Mouse (Mus musculus) retina, embryonic 14.5 days (tissue): Measurements from ENCODE around the gene Map2k5.
A peak's percentile ranks its signal among the peaks of the same experiment; 100 is the strongest.

ENCODE experiments used
- DNase-seq: peaks from one replicate; pipeline ENCODE4 v3.0.0-alpha.2; 2015; ENCODE audit warnings: low spot score

Map2k5 gene

DNA sequence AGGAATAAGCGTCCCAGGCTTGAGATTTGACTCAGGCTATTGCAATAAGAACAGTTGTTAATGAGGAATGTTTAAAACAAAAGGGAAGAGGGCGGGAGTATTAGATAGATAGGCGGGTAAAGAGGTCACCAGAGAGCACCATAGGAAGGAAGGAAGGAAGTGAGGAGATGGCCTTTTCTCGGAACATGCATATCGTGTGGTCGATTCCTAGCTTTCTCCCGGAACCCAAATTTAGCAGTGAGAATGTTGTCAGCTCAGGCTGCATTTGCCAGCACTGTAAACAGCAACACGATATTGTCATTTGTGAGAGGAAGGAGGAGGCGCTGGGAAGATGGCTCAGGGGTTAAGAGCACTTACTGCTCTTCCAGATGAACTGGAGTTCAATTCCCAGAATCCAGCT is 253.2 kb downstream of the Map2k5 start:
- DNase-seq: no peak

DNA sequence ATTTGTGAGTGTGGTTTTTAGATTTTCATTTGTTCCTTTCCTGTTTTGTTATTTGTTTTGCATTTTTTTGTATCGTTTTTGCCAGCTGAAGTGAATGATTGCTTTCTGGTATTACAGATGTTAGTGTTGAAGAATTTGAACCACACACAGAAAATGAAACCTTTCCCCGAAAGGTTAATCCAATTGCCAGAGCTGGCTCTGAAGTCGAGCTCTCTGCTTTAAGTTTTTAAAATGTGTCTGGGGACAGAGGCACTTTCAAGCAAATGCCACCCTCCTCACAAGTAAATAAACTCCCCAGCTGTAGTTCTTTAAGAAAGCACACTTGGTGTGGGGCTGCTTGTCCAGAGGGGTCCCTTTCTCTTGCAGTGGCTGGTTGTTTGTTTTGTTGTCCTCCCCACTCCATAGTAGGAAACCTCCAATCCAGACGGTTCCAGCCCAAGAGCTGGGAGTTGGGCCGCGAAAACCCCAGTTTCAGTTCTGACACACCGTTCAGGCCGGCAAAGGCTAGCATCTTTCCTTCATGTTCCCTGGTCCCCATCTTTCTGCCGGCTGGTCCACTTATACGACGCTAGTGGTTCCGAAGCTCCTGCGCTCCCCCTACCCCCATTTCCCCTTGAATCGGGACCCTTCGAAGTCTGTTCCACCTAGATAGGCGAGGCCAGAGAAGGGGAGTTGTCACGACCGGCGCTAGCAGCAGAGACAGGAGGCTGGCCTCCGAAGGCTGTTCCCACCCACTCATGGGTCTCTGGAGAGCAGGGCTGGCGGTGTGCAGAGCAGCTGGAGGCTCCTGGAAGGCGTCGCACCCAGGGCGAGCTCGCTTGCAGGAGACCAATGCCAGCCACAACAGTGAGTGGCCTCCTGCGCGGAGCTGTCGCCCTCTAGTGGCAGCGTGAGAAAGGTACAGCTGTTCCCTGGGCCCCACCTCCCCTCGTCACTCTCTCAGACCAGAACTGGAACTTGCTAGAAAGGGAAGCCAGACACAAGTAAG is 254.0 kb downstream of the Map2k5 start:
- DNase-seq: peak; percentile 96

DNA sequence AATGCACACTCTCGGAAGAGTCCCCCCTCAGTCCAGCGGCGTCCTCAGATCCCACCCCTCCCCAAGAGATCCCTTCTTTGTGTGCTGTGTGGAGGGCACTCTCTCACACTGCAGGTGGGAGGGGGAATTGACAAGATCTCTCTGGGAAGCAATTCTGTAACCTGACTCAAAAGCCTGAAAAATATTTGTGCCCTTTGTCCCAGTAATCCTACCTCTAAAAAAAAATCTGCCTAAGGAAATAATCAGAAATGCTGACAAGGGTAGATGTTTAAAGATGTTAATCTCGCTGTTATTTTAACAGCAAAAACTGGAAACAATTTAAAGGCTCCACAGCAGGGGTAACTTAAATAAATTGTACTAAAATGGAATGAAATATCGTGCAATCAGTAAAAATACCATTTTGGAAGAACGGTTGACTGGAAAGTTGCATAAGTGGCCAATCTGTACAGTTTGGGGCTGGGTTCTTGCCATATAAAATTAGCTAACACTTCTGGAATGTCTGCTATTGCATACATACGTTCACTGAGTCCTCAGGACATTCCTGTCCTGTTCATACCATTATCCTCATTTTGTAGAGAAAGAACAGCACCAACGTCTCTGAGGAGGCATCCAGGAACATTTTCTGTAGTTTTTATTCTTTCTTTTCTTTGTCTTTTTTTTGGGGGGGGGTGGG is 255.4 kb downstream of the Map2k5 start:
- DNase-seq: no peak

DNA sequence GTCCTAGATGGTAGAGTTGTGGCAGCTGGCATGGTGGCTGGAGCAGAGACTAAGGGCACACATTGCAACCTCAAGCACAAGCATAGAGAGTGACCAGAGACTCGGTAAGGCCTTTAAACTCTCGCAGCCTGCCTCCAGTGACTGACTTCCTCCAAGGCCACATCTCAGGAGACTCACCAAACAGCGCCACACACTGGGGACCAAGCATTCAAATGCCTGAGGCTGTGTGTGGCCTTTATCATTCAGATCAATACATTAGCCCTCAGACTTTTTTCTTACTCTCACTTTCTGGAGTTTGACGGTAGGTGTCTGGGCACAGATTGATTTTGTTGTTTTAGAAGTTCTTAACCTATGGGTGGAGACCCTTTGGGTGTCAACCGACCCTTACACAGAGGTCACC is 259.3 kb downstream of the Map2k5 start:
- peak; percentile 13 for DNase-seq
